Mouse (Mus musculus): Measurements from ENCODE around the gene Cd79b. TPM values are rescaled to one million over a fixed set of nuclear protein-coding genes. Genes with fewer than 3 reads are reported as not detected.

The Cd79b gene
- polyA plus RNA-seq, 1 experiment from 2014 or later, result 3.6 TPM

GRCm38 (mm10) chr11:106267311-106267852, 47.2 kb downstream of the Cd79b start:
- H3K27ac ChIP-seq (ENCODE audit: low read length), result no peak overlapping the region
- H3K9me3 ChIP-seq (replicated peaks; ENCODE audit: control insufficient read depth, low read length), result no peaks in the 10 kb centered on the region
- ATAC-seq (replicated peaks; ENCODE audit: extremely low read depth, insufficient read depth, low FRiP score), result no peak
- no peak overlapping the region for H3K4me3 ChIP-seq (ENCODE audit: low read length)
- H3K36me3 ChIP-seq (ENCODE audit: control insufficient read depth, insufficient read depth), result peaks cover 40% of the 10 kb centered on the region
- no peaks in the 10 kb centered on the region for H3K27me3 ChIP-seq (ENCODE audit: control insufficient read depth, insufficient read depth, low read length)
- WGBS, result 69% methylated on average over 15 of the region's 15 CpGs
- peaks cover 25% of the 10 kb centered on the region for H3K4me1 ChIP-seq (ENCODE audit: control insufficient read depth, insufficient read depth, low read length)
- no peak overlapping the region; the same call in 1 of the 2 replicates for H3K9ac ChIP-seq (ENCODE audit: low read length)
- no peak overlapping the region for H3K4me2 ChIP-seq (ENCODE audit: low read depth, low read length)

- peaks cover 20% of the 10 kb centered on the region for H3K4me1 ChIP-seq (ENCODE audit: control insufficient read depth, insufficient read depth, low read length)
- WGBS, result 92% methylated on average over 10 of the region's 10 CpGs
- H3K4me2 ChIP-seq (ENCODE audit: low read depth, low read length), result no peak overlapping the region
- no peak overlapping the region for H3K4me3 ChIP-seq (ENCODE audit: low read length)
- no peak overlapping the region for H3K27ac ChIP-seq (ENCODE audit: low read length)
- no peaks in the 10 kb centered on the region for H3K9me3 ChIP-seq (replicated peaks; ENCODE audit: control insufficient read depth, low read length)
- peaks cover 49% of the 10 kb centered on the region for H3K36me3 ChIP-seq (ENCODE audit: control insufficient read depth, insufficient read depth)
- no peak overlapping the region for H3K9ac ChIP-seq (ENCODE audit: low read length)
- ATAC-seq (replicated peaks; ENCODE audit: extremely low read depth, insufficient read depth, low FRiP score), result no peak
- H3K27me3 ChIP-seq (ENCODE audit: control insufficient read depth, insufficient read depth, low read length), result no peaks in the 10 kb centered on the region
Measured at GRCm38 (mm10) chr11:106266431-106266830, 48.1 kb downstream of the Cd79b start.

GRCm38 (mm10) chr11:106265570-106265969, 49.0 kb downstream of the Cd79b start:
- H3K27me3 ChIP-seq (ENCODE audit: control insufficient read depth, insufficient read depth, low read length), result no peaks in the 10 kb centered on the region
- no peak for ATAC-seq (replicated peaks; ENCODE audit: extremely low read depth, insufficient read depth, low FRiP score)
- no peak overlapping the region for H3K4me2 ChIP-seq (ENCODE audit: low read depth, low read length)
- no peak overlapping the region for H3K9ac ChIP-seq (ENCODE audit: low read length)
- peaks cover 57% of the 10 kb centered on the region for H3K36me3 ChIP-seq (ENCODE audit: control insufficient read depth, insufficient read depth)
- peaks cover 14% of the 10 kb centered on the region for H3K4me1 ChIP-seq (ENCODE audit: control insufficient read depth, insufficient read depth, low read length)
- H3K4me3 ChIP-seq (ENCODE audit: low read length), result no peak overlapping the region
- no peaks in the 10 kb centered on the region for H3K9me3 ChIP-seq (replicated peaks; ENCODE audit: control insufficient read depth, low read length)
- H3K27ac ChIP-seq (ENCODE audit: low read length), result no peak overlapping the region
- 85% methylated on average over 4 of the region's 4 CpGs for WGBS

- H3K4me3 ChIP-seq (ENCODE audit: low read length), result no peak overlapping the region
- H3K4me1 ChIP-seq (ENCODE audit: control insufficient read depth, insufficient read depth, low read length), result peaks cover 12% of the 10 kb centered on the region
- no peak overlapping the region for H3K9ac ChIP-seq (ENCODE audit: low read length)
- peaks cover 58% of the 10 kb centered on the region for H3K36me3 ChIP-seq (ENCODE audit: control insufficient read depth, insufficient read depth)
- WGBS, result 84% methylated on average over 15 of the region's 15 CpGs
- no peak for ATAC-seq (replicated peaks; ENCODE audit: extremely low read depth, insufficient read depth, low FRiP score)
- no peaks in the 10 kb centered on the region for H3K9me3 ChIP-seq (replicated peaks; ENCODE audit: control insufficient read depth, low read length)
- H3K4me2 ChIP-seq (ENCODE audit: low read depth, low read length), result no peak overlapping the region
- no peaks in the 10 kb centered on the region for H3K27me3 ChIP-seq (ENCODE audit: control insufficient read depth, insufficient read depth, low read length)
- no peak overlapping the region for H3K27ac ChIP-seq (ENCODE audit: low read length)
Measured at GRCm38 (mm10) chr11:106264988-106265387, 49.6 kb downstream of the Cd79b start.

- Histone ChIP-seq H3K9me3 (replicated peaks; ENCODE audit: control insufficient read depth, low read length) (no peaks in the 10 kb centered on the region), H3K36me3 (ENCODE audit: control insufficient read depth, insufficient read depth) (peaks cover 62% of the 10 kb centered on the region), H3K27me3 (ENCODE audit: control insufficient read depth, insufficient read depth, low read length) (no peaks in the 10 kb centered on the region), H3K4me3 (ENCODE audit: low read length) (no peak overlapping the region), H3K9ac (ENCODE audit: low read length) (no peak overlapping the region), H3K27ac (ENCODE audit: low read length) (no peak overlapping the region), H3K4me2 (ENCODE audit: low read depth, low read length) (no peak overlapping the region), H3K4me1 (ENCODE audit: control insufficient read depth, insufficient read depth, low read length) (peaks cover 8% of the 10 kb centered on the region)
- no peak for ATAC-seq (replicated peaks; ENCODE audit: extremely low read depth, insufficient read depth, low FRiP score)
- 86% methylated on average over 9 of the region's 9 CpGs for WGBS
Measured at GRCm38 (mm10) chr11:106263963-106264362, 50.6 kb downstream of the Cd79b start.

Other genes with a start within 250 kb of the Cd79b start
- 13.0 and 15.6 TPM in 2 replicates for gene Taco1, start 248.7 kb downstream of the Cd79b start, polyA plus RNA-seq (2015; fragmentation: Nextera tagmentation; extraction: Ambion mirVana)
- gene Map3k3, start 230.1 kb downstream of the Cd79b start, polyA plus RNA-seq (2015; fragmentation: Nextera tagmentation; extraction: Ambion mirVana), result 17.6 and 21.7 TPM in 2 replicates
- not detected in 2 replicates for gene Gm10840, start 153.9 kb downstream of the Cd79b start, polyA plus RNA-seq (2015; fragmentation: Nextera tagmentation; extraction: Ambion mirVana)
- 95.5 and 107 TPM in 2 replicates for gene Limd2, start 153.9 kb downstream of the Cd79b start, polyA plus RNA-seq (2015; fragmentation: Nextera tagmentation; extraction: Ambion mirVana)
- gene Strada, start 112.6 kb downstream of the Cd79b start, polyA plus RNA-seq (2015; fragmentation: Nextera tagmentation; extraction: Ambion mirVana), result 17.5 and 21.9 TPM in 2 replicates
- 101 and 110 TPM in 2 replicates for gene Ccdc47, start 98.4 kb downstream of the Cd79b start, polyA plus RNA-seq (2015; fragmentation: Nextera tagmentation; extraction: Ambion mirVana)
- 46.5 and 47.2 TPM in 2 replicates for gene Ddx42, start 97.8 kb downstream of the Cd79b start, polyA plus RNA-seq (2015; fragmentation: Nextera tagmentation; extraction: Ambion mirVana)
- 34.0 and 38.7 TPM in 2 replicates for gene Ftsj3, start 58.7 kb downstream of the Cd79b start, polyA plus RNA-seq (2015; fragmentation: Nextera tagmentation; extraction: Ambion mirVana)
- gene Psmc5, start 58.6 kb downstream of the Cd79b start, polyA plus RNA-seq (2015; fragmentation: Nextera tagmentation; extraction: Ambion mirVana), result 217 and 221 TPM in 2 replicates
- gene Smarcd2, start 41.8 kb downstream of the Cd79b start, polyA plus RNA-seq (2015; fragmentation: Nextera tagmentation; extraction: Ambion mirVana), result 27.0 and 27.1 TPM in 2 replicates
- gene Tcam1, start 38.1 kb downstream of the Cd79b start, polyA plus RNA-seq (2015; fragmentation: Nextera tagmentation; extraction: Ambion mirVana), result 0.05 and 0.07 TPM in 2 replicates
- gene Gh, start 12.9 kb downstream of the Cd79b start, polyA plus RNA-seq (2015; fragmentation: Nextera tagmentation; extraction: Ambion mirVana), result not detected in 2 replicates
- 0.09 and 0.36 TPM in 2 replicates for gene Scn4a, start 38.5 kb upstream of the Cd79b start, polyA plus RNA-seq (2015; fragmentation: Nextera tagmentation; extraction: Ambion mirVana)
- gene Prr29, start 50.7 kb upstream of the Cd79b start, polyA plus RNA-seq (2015; fragmentation: Nextera tagmentation; extraction: Ambion mirVana), result 1.00 and 1.0 TPM in 2 replicates
- gene Icam2, start 73.3 kb upstream of the Cd79b start, polyA plus RNA-seq (2015; fragmentation: Nextera tagmentation; extraction: Ambion mirVana), result 107 and 109 TPM in 2 replicates
- gene Ern1, start 173.1 kb upstream of the Cd79b start, polyA plus RNA-seq (2015; fragmentation: Nextera tagmentation; extraction: Ambion mirVana), result 4.7 and 5.3 TPM in 2 replicates